Mouse (Mus musculus): Measurements from ENCODE around the gene Chek2.
"Not testable (repeated sequence)": the region's sequence is repeated elsewhere in the genome, so short reads cannot be mapped to it uniquely, and the experiment has no call there.

The Chek2 gene

GRCm38 (mm10) chr5:110839678-110840365 is at the start of gene Chek2, which contains the start of gene Hscb:
Gene Chek2 (plus strand): TSS chr5:110839979.
Gene Hscb (minus strand): TSS chr5:110839777.
- peak; percentile 97 for DNase-seq

- DNase-seq = no peak
Measured at GRCm38 (mm10) chr5:110794363-110794762, 45.4 kb upstream of the Chek2 start.

- DNase-seq = no peak
Measured at GRCm38 (mm10) chr5:110797696-110798095, 42.1 kb upstream of the Chek2 start.

GRCm38 (mm10) chr5:110801036-110801624 is 38.6 kb upstream of the Chek2 start:
- DNase-seq = no peak

GRCm38 (mm10) chr5:110802186-110802585 is 37.6 kb upstream of the Chek2 start:
- no peak for DNase-seq

- DNase-seq = no peak
Measured at GRCm38 (mm10) chr5:110802809-110803208, 37.0 kb upstream of the Chek2 start.

- DNase-seq = no peak
Measured at GRCm38 (mm10) chr5:110804012-110804743, 35.6 kb upstream of the Chek2 start.

- DNase-seq = no peak
Measured at GRCm38 (mm10) chr5:110806154-110806553, 33.6 kb upstream of the Chek2 start.

- no peak for DNase-seq
Measured at GRCm38 (mm10) chr5:110806676-110807075, 33.1 kb upstream of the Chek2 start.

GRCm38 (mm10) chr5:110807453-110807852 is 32.3 kb upstream of the Chek2 start:
- DNase-seq = no peak

- DNase-seq = peak; percentile 79
Measured at GRCm38 (mm10) chr5:110808061-110808631, 31.6 kb upstream of the Chek2 start.

- DNase-seq = no peak
Measured at GRCm38 (mm10) chr5:110808821-110809666, 30.7 kb upstream of the Chek2 start.

- peak; percentile 99 for DNase-seq
Measured at GRCm38 (mm10) chr5:110809667-110810325, 30.0 kb upstream of the Chek2 start, which contains the start of gene Ulk1. Gene Ulk1 (minus strand): TSS chr5:110810097.

- no peak for DNase-seq
Measured at GRCm38 (mm10) chr5:110824421-110824820, 15.4 kb upstream of the Chek2 start.

- no peak for DNase-seq
Measured at GRCm38 (mm10) chr5:110826781-110827495, 12.8 kb upstream of the Chek2 start.

GRCm38 (mm10) chr5:110827576-110827975 is 12.2 kb upstream of the Chek2 start:
- no peak for DNase-seq

GRCm38 (mm10) chr5:110831036-110831720 is 8.6 kb upstream of the Chek2 start:
- DNase-seq = no peak

- DNase-seq = peak; percentile 44
Measured at GRCm38 (mm10) chr5:110835959-110836358, 3.8 kb upstream of the Chek2 start.

- not testable (repeated sequence) for DNase-seq
Measured at GRCm38 (mm10) chr5:110838016-110838415, 1.8 kb upstream of the Chek2 start.

GRCm38 (mm10) chr5:110839038-110839677 is 621 bp upstream of the Chek2 start:
- no peak for DNase-seq
